Mouse (Mus musculus): ENCODE results near the gene Golga1.

DNA sequence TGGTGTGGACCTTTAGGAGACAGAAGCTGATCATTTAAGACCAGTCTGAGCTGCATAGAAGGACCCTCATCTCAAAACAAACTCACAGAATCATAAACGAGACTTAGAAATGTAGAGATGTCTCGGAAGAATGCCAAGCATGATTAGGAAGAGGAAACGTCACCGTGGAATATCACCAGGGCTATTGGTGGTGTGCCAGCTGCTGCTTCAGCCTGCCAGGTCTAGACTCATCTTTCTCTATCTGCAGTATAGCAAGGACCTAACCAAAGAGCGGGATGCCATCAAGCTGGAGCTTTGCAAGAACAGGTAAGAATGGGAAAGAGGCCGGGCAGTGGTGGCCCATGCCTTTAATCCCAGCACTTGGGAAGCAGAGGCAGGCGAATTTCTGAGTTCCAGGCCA is 91.6 kb downstream of the Golga1 start:
- TF ChIP-seq CTCF (conservative IDR thresholded peaks at IDR 0.05; ENCODE audit: low read length) = no peak
- no peak for TF ChIP-seq POU5F1 (IDR thresholded peaks at IDR 0.05; ENCODE audit: borderline replicate concordance, low read length)
- no peak for TF ChIP-seq NANOG (IDR thresholded peaks at IDR 0.05; ENCODE audit: borderline replicate concordance, low read length)
